Mouse (Mus musculus): ENCODE data around the gene Rpl14. TPM values are rescaled to one million over a fixed set of nuclear protein-coding genes. Genes with fewer than 3 reads are reported as not detected.
A peak's percentile ranks its signal among the peaks of the same experiment; 100 is the strongest.

The Rpl14 gene
- polyA plus RNA-seq, 1 experiment from 2014 or later: 838 TPM

DNA sequence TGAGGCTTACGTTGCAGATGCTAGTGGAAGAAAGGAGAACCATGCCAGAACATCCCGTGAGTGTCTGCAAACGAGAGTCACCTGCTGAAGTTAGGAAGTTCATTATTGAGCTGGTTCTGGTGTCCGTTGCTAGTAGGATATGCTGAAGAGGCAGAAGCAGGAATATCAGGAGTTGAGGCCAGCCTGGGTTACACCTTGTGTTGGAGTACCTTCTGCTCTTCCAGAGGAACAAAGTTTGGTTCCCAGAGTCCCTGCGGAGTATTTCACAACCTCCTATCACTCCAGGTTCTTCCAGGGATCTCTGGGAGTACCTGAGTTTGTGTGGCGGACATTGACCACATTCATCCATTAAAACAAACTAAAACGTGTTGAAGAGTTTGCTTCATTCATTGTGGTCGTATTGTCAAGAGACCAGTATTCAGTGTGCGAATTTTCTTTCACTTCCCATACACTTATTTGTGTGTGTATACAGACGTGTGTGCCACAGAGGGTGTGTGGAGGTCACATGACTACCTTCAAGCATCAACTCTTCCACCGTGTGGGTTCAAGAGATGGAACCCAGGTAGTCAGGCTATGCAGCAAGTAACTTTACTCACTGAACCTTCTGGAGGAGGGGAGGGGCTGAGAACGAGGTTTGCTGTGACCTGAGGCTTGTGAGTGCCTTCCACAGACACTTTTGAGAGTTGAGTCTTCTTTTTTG is 6.6 kb downstream of the Rpl14 start:
- Histone ChIP-seq H3K36me3 (ENCODE audit: control insufficient read depth, insufficient read depth, low read length) (peaks cover 27% of the 10 kb centered on the region), H3K4me1 (replicated peaks; ENCODE audit: control insufficient read depth, insufficient read depth, low read length) (peaks cover 12% of the 10 kb centered on the region; the same call in 1 of the 2 replicates), H3K9me3 (ENCODE audit: control insufficient read depth, low read length) (no peaks in the 10 kb centered on the region), H3K27ac (ENCODE audit: low read depth, low read length) (no peak overlapping the region), H3K4me2 (ENCODE audit: low read depth, low read length, severe bottlenecking) (peak overlapping the region; percentile 80), H3K9ac (ENCODE audit: low read length) (peak overlapping the region; percentile 71), H3K4me3 (ENCODE audit: low read depth, low read length) (peak overlapping the region; percentile 57), H3K27me3 (ENCODE audit: control insufficient read depth, insufficient read depth, low read length) (no peaks in the 10 kb centered on the region)
- DNase-seq (ENCODE audit: low spot score) (no peak), ATAC-seq (replicated peaks; ENCODE audit: low FRiP score) (no peak)
- WGBS: 58% methylated on average over 12 of the region's 12 CpGs

- ATAC-seq (replicated peaks; ENCODE audit: low FRiP score) (no peak), DNase-seq (ENCODE audit: low spot score) (no peak)
- Histone ChIP-seq H3K36me3 (ENCODE audit: control insufficient read depth, insufficient read depth, low read length) (peaks cover 20% of the 10 kb centered on the region), H3K27me3 (ENCODE audit: control insufficient read depth, insufficient read depth, low read length) (no peaks in the 10 kb centered on the region), H3K27ac (ENCODE audit: low read depth, low read length) (no peak overlapping the region), H3K9ac (ENCODE audit: low read length) (no peak overlapping the region), H3K4me3 (ENCODE audit: low read depth, low read length) (no peak overlapping the region), H3K4me2 (ENCODE audit: low read depth, low read length, severe bottlenecking) (no peak overlapping the region), H3K9me3 (ENCODE audit: control insufficient read depth, low read length) (no peaks in the 10 kb centered on the region), H3K4me1 (replicated peaks; ENCODE audit: control insufficient read depth, insufficient read depth, low read length) (peaks cover 15% of the 10 kb centered on the region; the same call in 1 of the 2 replicates)
- WGBS: 71% methylated on average over 6 of the region's 6 CpGs
Observed at GRCm38 (mm10) chr9:120578701-120579100, 7.5 kb downstream of the Rpl14 start.

- Histone ChIP-seq H3K27me3 (ENCODE audit: control insufficient read depth, insufficient read depth, low read length) (no peaks in the 10 kb centered on the region), H3K4me3 (ENCODE audit: low read depth, low read length) (no peak overlapping the region), H3K27ac (ENCODE audit: low read depth, low read length) (no peak overlapping the region), H3K4me1 (replicated peaks; ENCODE audit: control insufficient read depth, insufficient read depth, low read length) (peaks cover 12% of the 10 kb centered on the region; the same call in 1 of the 2 replicates), H3K36me3 (ENCODE audit: control insufficient read depth, insufficient read depth, low read length) (peaks cover 11% of the 10 kb centered on the region), H3K9me3 (ENCODE audit: control insufficient read depth, low read length) (no peaks in the 10 kb centered on the region), H3K9ac (ENCODE audit: low read length) (no peak overlapping the region), H3K4me2 (ENCODE audit: low read depth, low read length, severe bottlenecking) (no peak overlapping the region)
- ATAC-seq (replicated peaks; ENCODE audit: low FRiP score) (no peak), DNase-seq (ENCODE audit: low spot score) (no peak)
- WGBS: 82% methylated on average over 7 of the region's 7 CpGs
Observed at GRCm38 (mm10) chr9:120579808-120580207, 8.6 kb downstream of the Rpl14 start.

DNA sequence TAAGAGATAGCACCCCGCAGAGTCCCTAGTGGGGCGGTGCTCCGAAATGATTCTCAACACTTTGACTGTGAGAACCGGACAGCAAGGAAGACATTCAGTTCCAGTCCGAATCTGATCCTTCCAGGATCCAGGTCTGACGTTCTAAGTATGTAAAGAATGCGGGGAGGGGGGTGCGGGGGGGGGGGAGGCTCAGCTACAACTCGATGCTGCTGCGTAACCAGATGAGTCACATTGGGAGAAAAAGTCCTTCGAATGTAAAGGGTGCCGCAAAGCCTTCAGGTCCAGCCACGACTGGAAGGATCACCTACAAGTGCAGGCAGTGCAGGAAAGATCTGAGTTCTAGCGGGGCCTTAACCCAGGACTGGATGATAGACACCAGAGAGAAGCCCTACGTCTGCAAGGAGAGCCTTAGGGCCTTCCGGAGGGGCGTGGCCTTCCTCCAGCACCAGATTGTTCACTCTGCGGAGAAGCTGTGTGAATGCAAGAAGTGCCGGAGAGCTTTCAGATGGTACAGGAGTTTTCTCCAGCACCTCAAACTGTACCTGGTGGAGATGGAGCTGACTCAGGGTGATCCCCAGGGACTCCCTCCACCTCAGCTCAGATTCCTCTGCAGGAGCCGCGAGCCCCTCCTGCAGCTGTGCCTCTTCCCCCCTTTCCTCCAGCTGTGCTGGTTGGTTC is 10.8 kb downstream of the Rpl14 start:
- peak overlapping the region; percentile 59 for H3K4me2 ChIP-seq (ENCODE audit: low read depth, low read length, severe bottlenecking)
- peaks cover 12% of the 10 kb centered on the region; the same call in 1 of the 2 replicates for H3K4me1 ChIP-seq (replicated peaks; ENCODE audit: control insufficient read depth, insufficient read depth, low read length)
- no peaks in the 10 kb centered on the region for H3K36me3 ChIP-seq (ENCODE audit: control insufficient read depth, insufficient read depth, low read length)
- no peaks in the 10 kb centered on the region for H3K9me3 ChIP-seq (ENCODE audit: control insufficient read depth, low read length)
- 23% methylated on average over 21 of the region's 21 CpGs for WGBS
- H3K27ac ChIP-seq (ENCODE audit: low read depth, low read length): 0 out of 2 replicates have a peak overlapping the region, but pooled peaks have one; percentile 18
- peak overlapping the region; percentile 28 for H3K4me3 ChIP-seq (ENCODE audit: low read depth, low read length)
- peak; percentile 45 for ATAC-seq (replicated peaks; ENCODE audit: low FRiP score)
- H3K9ac ChIP-seq (ENCODE audit: low read length): peak overlapping the region; percentile 61
- no peaks in the 10 kb centered on the region for H3K27me3 ChIP-seq (ENCODE audit: control insufficient read depth, insufficient read depth, low read length)
- DNase-seq (ENCODE audit: low spot score): peak; percentile 73

DNA sequence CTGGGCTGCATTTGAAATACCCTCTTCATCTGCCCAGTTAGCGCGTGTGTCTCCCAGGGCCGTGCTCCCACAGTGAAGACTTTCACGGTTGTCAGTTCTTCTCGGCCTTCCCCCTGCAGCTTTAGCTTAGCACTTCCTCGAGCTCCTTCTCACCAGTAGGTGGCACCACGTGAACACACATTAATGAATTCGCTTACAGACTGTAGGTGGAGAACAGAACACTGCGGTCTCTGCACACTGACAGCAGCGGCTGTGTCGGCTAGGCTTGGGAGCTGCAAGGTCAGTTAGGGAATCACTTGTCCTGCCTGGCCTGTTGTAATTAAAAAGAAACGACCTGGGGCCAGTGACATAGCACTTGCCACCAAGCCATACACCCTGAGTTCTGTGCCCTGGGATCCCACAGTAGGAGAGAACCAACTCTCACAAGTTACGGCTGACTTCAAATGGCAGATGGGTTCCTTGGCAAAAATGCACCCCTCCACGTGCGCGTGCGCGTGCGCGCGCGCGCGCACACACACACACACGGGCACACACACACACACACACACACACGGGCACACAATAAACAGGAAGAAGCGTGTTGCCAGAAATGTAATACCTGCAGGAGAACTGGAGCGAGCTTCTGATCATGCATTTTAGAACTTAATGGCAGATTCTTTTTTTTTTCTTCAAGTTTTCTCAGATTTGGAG is 11.5 kb downstream of the Rpl14 start:
- Histone ChIP-seq H3K9ac (ENCODE audit: low read length) (peak overlapping the region; percentile 61), H3K4me1 (replicated peaks; ENCODE audit: control insufficient read depth, insufficient read depth, low read length) (peaks cover 10% of the 10 kb centered on the region; the same call in 1 of the 2 replicates), H3K27me3 (ENCODE audit: control insufficient read depth, insufficient read depth, low read length) (no peaks in the 10 kb centered on the region), H3K27ac (ENCODE audit: low read depth, low read length) (0 out of 2 replicates have a peak overlapping the region, but pooled peaks have one; percentile 18), H3K4me2 (ENCODE audit: low read depth, low read length, severe bottlenecking) (peak overlapping the region; percentile 59), H3K36me3 (ENCODE audit: control insufficient read depth, insufficient read depth, low read length) (no peaks in the 10 kb centered on the region), H3K9me3 (ENCODE audit: control insufficient read depth, low read length) (no peaks in the 10 kb centered on the region), H3K4me3 (ENCODE audit: low read depth, low read length) (peak overlapping the region; percentile 28)
- ATAC-seq (replicated peaks; ENCODE audit: low FRiP score): peak; percentile 69
- DNase-seq (ENCODE audit: low spot score): peak; percentile 86
- 13% methylated on average over 28 of the region's 28 CpGs for WGBS

- ATAC-seq (replicated peaks; ENCODE audit: low FRiP score) (no peak), DNase-seq (ENCODE audit: low spot score) (no peak)
- Histone ChIP-seq H3K4me3 (ENCODE audit: low read depth, low read length) (no peak overlapping the region), H3K27ac (ENCODE audit: low read depth, low read length) (no peak overlapping the region), H3K9ac (ENCODE audit: low read length) (no peak overlapping the region), H3K36me3 (ENCODE audit: control insufficient read depth, insufficient read depth, low read length) (no peaks in the 10 kb centered on the region), H3K27me3 (ENCODE audit: control insufficient read depth, insufficient read depth, low read length) (no peaks in the 10 kb centered on the region), H3K4me1 (replicated peaks; ENCODE audit: control insufficient read depth, insufficient read depth, low read length) (peaks cover 10% of the 10 kb centered on the region; the same call in 1 of the 2 replicates), H3K4me2 (ENCODE audit: low read depth, low read length, severe bottlenecking) (peak overlapping the region; percentile 59; the same call in 1 of the 2 replicates), H3K9me3 (ENCODE audit: control insufficient read depth, low read length) (no peaks in the 10 kb centered on the region)
- 80% methylated on average over 3 of the region's 3 CpGs for WGBS
Observed at GRCm38 (mm10) chr9:120583314-120583713, 12.1 kb downstream of the Rpl14 start.

- ATAC-seq (replicated peaks; ENCODE audit: low FRiP score) (no peak), DNase-seq (ENCODE audit: low spot score) (peak; percentile 88)
- Histone ChIP-seq H3K4me3 (ENCODE audit: low read depth, low read length) (no peak overlapping the region), H3K4me1 (replicated peaks; ENCODE audit: control insufficient read depth, insufficient read depth, low read length) (peaks cover 10% of the 10 kb centered on the region; the same call in 1 of the 2 replicates), H3K36me3 (ENCODE audit: control insufficient read depth, insufficient read depth, low read length) (no peaks in the 10 kb centered on the region), H3K27ac (ENCODE audit: low read depth, low read length) (no peak overlapping the region), H3K9ac (ENCODE audit: low read length) (no peak overlapping the region), H3K4me2 (ENCODE audit: low read depth, low read length, severe bottlenecking) (no peak overlapping the region), H3K27me3 (ENCODE audit: control insufficient read depth, insufficient read depth, low read length) (no peaks in the 10 kb centered on the region), H3K9me3 (ENCODE audit: control insufficient read depth, low read length) (no peaks in the 10 kb centered on the region)
- WGBS: 12% methylated on average over 3 of the region's 3 CpGs
Observed at GRCm38 (mm10) chr9:120586546-120586945, 15.3 kb downstream of the Rpl14 start.

GRCm38 (mm10) chr9:120591490-120591889 is 20.2 kb downstream of the Rpl14 start:
- H3K9me3 ChIP-seq (ENCODE audit: control insufficient read depth, low read length): no peaks in the 10 kb centered on the region
- peaks cover 11% of the 10 kb centered on the region; the same call in 1 of the 2 replicates for H3K4me1 ChIP-seq (replicated peaks; ENCODE audit: control insufficient read depth, insufficient read depth, low read length)
- H3K27ac ChIP-seq (ENCODE audit: low read depth, low read length): no peak overlapping the region
- H3K9ac ChIP-seq (ENCODE audit: low read length): no peak overlapping the region
- H3K27me3 ChIP-seq (ENCODE audit: control insufficient read depth, insufficient read depth, low read length): no peaks in the 10 kb centered on the region
- WGBS: 4% methylated on average over 9 of the region's 9 CpGs
- no peaks in the 10 kb centered on the region for H3K36me3 ChIP-seq (ENCODE audit: control insufficient read depth, insufficient read depth, low read length)
- H3K4me3 ChIP-seq (ENCODE audit: low read depth, low read length): no peak overlapping the region
- DNase-seq (ENCODE audit: low spot score) (peak; percentile 93), ATAC-seq (replicated peaks; ENCODE audit: low FRiP score) (peak; percentile 22; the same call in 1 of the 2 replicates)
- no peak overlapping the region for H3K4me2 ChIP-seq (ENCODE audit: low read depth, low read length, severe bottlenecking)
